Mouse (Mus musculus) c-Kit-positive CD71-positive TER-119-negative erythroid progenitor cells, embryonic 14.5 days (primary cell): ENCODE results near the gene Rhof.
"Not testable (repeated sequence)": the region's sequence is repeated elsewhere in the genome, so short reads cannot be mapped to it uniquely, and the experiment has no call there.

Experiments used
- DNase-seq: peaks from one replicate; pipeline ENCODE4 v3.0.0-alpha.2; 2013; ENCODE audit warnings: low read depth

Rhof gene

GRCm38 (mm10) chr5:123067395-123067995 is 65.0 kb downstream of the Rhof start:
- DNase-seq, result peak; percentile 74

DNA sequence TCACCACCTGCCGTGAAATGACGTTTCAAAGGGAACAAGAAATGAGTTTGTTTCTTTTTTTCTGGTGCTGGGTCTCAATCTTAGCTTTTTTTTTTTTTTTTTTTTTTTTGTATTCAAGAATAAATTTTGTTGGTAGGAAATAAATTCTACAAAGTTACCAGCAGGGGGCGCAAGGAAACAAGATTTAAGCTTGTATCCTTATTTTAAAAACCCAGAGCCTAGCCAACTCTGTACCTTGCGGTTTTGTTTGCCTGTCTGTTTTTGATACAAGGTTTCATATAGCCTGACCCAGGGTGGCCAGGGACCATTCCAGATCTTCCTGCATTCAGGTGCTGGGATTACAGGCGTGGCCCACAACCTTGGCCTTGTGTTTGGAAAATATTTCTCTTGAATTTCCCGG is 68.3 kb downstream of the Rhof start:
- peak; percentile 84 for DNase-seq

- no peak for DNase-seq
These were observed 69.4 kb downstream of the Rhof start for GRCm38 (mm10) chr5:123063141-123063540.

DNA sequence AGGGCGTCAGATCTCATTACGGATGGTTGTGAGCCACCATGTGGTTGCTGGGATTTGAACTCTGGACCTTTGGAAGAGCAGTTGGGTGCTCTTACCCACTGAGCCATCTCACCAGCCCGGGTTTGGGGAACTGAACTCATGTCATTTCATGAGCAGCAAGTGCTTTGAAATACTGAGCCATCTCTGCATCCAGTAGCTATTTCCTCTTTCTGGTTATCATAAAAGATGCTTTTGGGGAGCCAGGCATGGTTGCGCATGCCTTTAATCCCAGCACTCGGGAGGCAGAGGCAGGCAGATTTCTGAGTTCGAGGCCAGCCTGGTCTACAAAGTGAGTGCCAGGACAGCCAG is 71.1 kb downstream of the Rhof start:
- DNase-seq, result not testable (repeated sequence)

DNA sequence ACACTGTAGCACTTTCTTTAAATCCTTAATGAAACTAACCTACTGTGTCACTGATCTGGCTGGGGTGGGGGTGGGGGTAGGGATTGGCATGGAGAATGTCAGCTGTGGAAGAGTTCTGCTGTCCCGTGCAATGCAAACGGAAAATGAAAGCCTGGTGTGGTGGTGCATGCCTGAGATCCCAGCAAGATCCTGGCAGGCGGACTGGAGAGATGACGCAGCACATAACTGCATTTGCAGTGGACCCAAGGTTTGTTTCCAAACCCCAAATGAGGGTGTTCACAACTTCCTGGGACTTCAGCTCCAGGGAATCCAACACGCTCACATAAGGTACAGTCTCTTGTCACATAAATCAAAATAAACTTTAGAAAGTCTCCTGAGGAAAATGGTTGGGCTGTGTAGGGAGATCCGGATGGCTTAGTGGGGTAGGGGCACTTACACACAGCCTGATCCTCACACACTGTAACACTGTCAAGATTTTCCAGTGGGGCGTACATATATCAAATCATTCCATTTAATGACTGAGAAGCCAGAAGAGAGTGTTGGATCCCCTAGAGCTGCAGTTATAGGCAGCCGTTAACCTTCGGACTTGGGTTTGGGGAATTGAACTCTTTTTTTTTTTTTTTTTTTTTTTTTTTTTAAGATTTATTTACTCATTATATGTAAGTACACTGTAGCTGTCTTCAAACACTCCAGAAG is 71.6 kb downstream of the Rhof start:
- DNase-seq, result no peak

GRCm38 (mm10) chr5:123059757-123060520 is 72.6 kb downstream of the Rhof start:
- DNase-seq, result no peak

- no peak for DNase-seq
These were observed 74.0 kb downstream of the Rhof start for GRCm38 (mm10) chr5:123058251-123059102.

GRCm38 (mm10) chr5:123057366-123058250 is 74.9 kb downstream of the Rhof start:
- peak; percentile 100 for DNase-seq
